Mouse (Mus musculus) layer of hippocampus, postnatal 25 days (tissue): Measurements from ENCODE around the gene Itgb7. TPM values are rescaled to one million over a fixed set of nuclear protein-coding genes. Genes with fewer than 3 reads are reported as not detected.
A peak's percentile ranks its signal among the peaks of the same experiment; 100 is the strongest.

Experiments
- DNase-seq, 2 experiments: peaks; one replicate each; pipeline ENCODE4 v3.0.0; 2022; ENCODE audit warnings: mixed read lengths in 2 of 2, low spot score in 1 of 2; ENCODE audit errors: extremely low spot score in 1 of 2
- total RNA-seq, 2 experiments: library from RNA; stranded (reverse); gene quantifications; 2 replicates each; pipeline ENCODE4 v1.2.3; 2021

Itgb7 gene
- total RNA-seq, 2 experiments from 2014 or later = 2.0 to 2.3 TPM

- no peak for DNase-seq
These were observed 17.5 kb upstream of the Itgb7 start for GRCm38 (mm10) chr15:102249251-102249691.

GRCm38 (mm10) chr15:102248812-102249191, 17.1 kb upstream of the Itgb7 start:
- no peak for DNase-seq

GRCm38 (mm10) chr15:102248131-102248811, 16.5 kb upstream of the Itgb7 start:
- DNase-seq = no peak

GRCm38 (mm10) chr15:102247252-102248130, 15.7 kb upstream of the Itgb7 start:
- peak; percentile 33 to 44 for DNase-seq

GRCm38 (mm10) chr15:102246866-102247251, 15.1 kb upstream of the Itgb7 start:
- DNase-seq = peak; percentile 70 to 77

GRCm38 (mm10) chr15:102245891-102246741, 14.4 kb upstream of the Itgb7 start:
- peak; percentile 50 to 55 for DNase-seq

- no peak for DNase-seq
These were observed 13.7 kb upstream of the Itgb7 start for GRCm38 (mm10) chr15:102245461-102245881.

GRCm38 (mm10) chr15:102244306-102245191, 12.8 kb upstream of the Itgb7 start:
- DNase-seq = no peak

- DNase-seq = no peak
These were observed 11.8 kb upstream of the Itgb7 start for GRCm38 (mm10) chr15:102243229-102244190.

- DNase-seq = no peak
These were observed 10.9 kb upstream of the Itgb7 start for GRCm38 (mm10) chr15:102242404-102243228.

- no peak for DNase-seq
These were observed 8.9 kb upstream of the Itgb7 start for GRCm38 (mm10) chr15:102240607-102241006.

GRCm38 (mm10) chr15:102239851-102240250, 8.1 kb upstream of the Itgb7 start:
- DNase-seq = no peak

- DNase-seq = peak; percentile 75 to 90
These were observed 7.5 kb upstream of the Itgb7 start for GRCm38 (mm10) chr15:102239260-102239590.

GRCm38 (mm10) chr15:102238543-102239259, 7.0 kb upstream of the Itgb7 start:
- DNase-seq = no peak

GRCm38 (mm10) chr15:102235371-102236027, 3.8 kb upstream of the Itgb7 start:
- DNase-seq = no peak

- DNase-seq = no peak
These were observed 2.2 kb upstream of the Itgb7 start for GRCm38 (mm10) chr15:102233896-102234295.

- DNase-seq = no peak
These were observed 1.0 kb upstream of the Itgb7 start for GRCm38 (mm10) chr15:102232764-102233163.
